12 mouse cellular contexts compared by ENCODE assay signal in genomic region chr1:89757545-89757944, GRCm38 (mm10).
DNase-seq lines count a peak whose midpoint lies in the region; ATAC-seq and TF ChIP-seq lines count a peak whose summit lies in the region.
"Had no signal": no experiment of that assay in that cellular context is flagged by ENCODE, and none has a peak within 500 bp of the region (broad histone marks: within the 10 kb centered on the region; RNA-seq: fewer than 3 reads in every experiment).

No protein-coding gene starts in this region.

- no peak for DNase-seq in kidney, postnatal 0 days (ENCODE audit: low spot score)
- no peak for DNase-seq in kidney, adult 11 months
- peak; percentile 47 for DNase-seq in ES-E14 (ENCODE audit: low read depth, low spot score)
- DNase-seq in kidney, postnatal 4 days = peak; percentile 46 to 47
- DNase-seq in left cerebral cortex, adult 11 months (ENCODE audit: low spot score) = no peak
- DNase-seq in Muller cell, postnatal 12 days (ENCODE audit: inconsistent ontology term) = no peak
- no peak for DNase-seq in ovary, postnatal 10 days (ENCODE audit: low spot score)
- DNase-seq: adrenal gland, postnatal 14 days; liver, embryonic 13.5 days had no signal

- ATAC-seq in kidney, postnatal 0 days (replicated peaks; ENCODE audit: low FRiP score, low read depth) = no peak

- no peaks in the 10 kb centered on the region for H3K4me1 ChIP-seq in kidney, postnatal 0 days (replicated peaks; ENCODE audit: insufficient read depth, low read length)
- H3K4me1 ChIP-seq in E14TG2a.4 (replicated peaks; ENCODE audit: low read depth, low read length) = peaks cover 37% of the 10 kb centered on the region
- H3K4me1 ChIP-seq in ES-E14 (ENCODE audit: control insufficient read depth in 2 of 2, insufficient read depth in 2 of 2, low read length in 2 of 2, poor library complexity in 1 of 2) = peaks cover 2 to 9% of the 10 kb centered on the region in 2 experiments; a peak in 2 of 4 replicates
- H3K4me1 ChIP-seq: heart, embryonic 15.5 days; liver, embryonic 13.5 days had no signal

- peak; percentile 67 for TF ChIP-seq CTCF in kidney, postnatal 0 days (IDR thresholded peaks at IDR 0.05; ENCODE audit: low read depth)
- TF ChIP-seq CTCF in E14TG2a.4 (conservative IDR thresholded peaks at IDR 0.05; ENCODE audit: low read length) = peak; percentile 82

- no peaks in the 10 kb centered on the region for H3K36me3 ChIP-seq in kidney, postnatal 0 days (ENCODE audit: insufficient read depth, low read length)
- H3K36me3 ChIP-seq in E14TG2a.4 (ENCODE audit: insufficient read depth, low read length) = no peaks in the 10 kb centered on the region
- H3K36me3 ChIP-seq in ES-E14 (ENCODE audit: control insufficient read depth, insufficient read depth, low read length, poor library complexity, severe bottlenecking) = no peaks in the 10 kb centered on the region
- H3K36me3 ChIP-seq: heart, embryonic 15.5 days; liver, embryonic 13.5 days had no signal

- H3K4me3 ChIP-seq in kidney, postnatal 0 days (replicated peaks; ENCODE audit: low read depth, low read length) = no peak overlapping the region
- no peak overlapping the region for H3K4me3 ChIP-seq in E14TG2a.4 (replicated peaks; ENCODE audit: low read length)
- no peak overlapping the region for H3K4me3 ChIP-seq in ES-E14 (ENCODE audit: insufficient read depth in 1 of 2, low read depth in 1 of 2, low read length in 2 of 2, poor library complexity in 1 of 2, severe bottlenecking in 1 of 2)
- H3K4me3 ChIP-seq: erythroblast, embryonic 14.5 days; heart, embryonic 15.5 days; liver, embryonic 13.5 days had no signal

- in situ Hi-C loops in ES-E14 (cut with MboI; ENCODE audit: low sequenced_read_pairs in 2 of 2, unreplicated experiment in 2 of 2) = loop anchor here in 1 of 2 experiments (25.0 kb wide), 1 partner anchor 180 kb away; the partner anchor contains the start of gene Gbx2

- no peak overlapping the region for H3K9ac ChIP-seq in kidney, postnatal 0 days (ENCODE audit: low read depth, low read length)
- H3K9ac ChIP-seq in ES-E14 (ENCODE audit: insufficient read depth, low read depth, low read length, poor library complexity, severe bottlenecking) = no peak overlapping the region
- H3K9ac ChIP-seq: heart, embryonic 15.5 days; liver, embryonic 13.5 days had no signal

- no peak overlapping the region for H3K4me2 ChIP-seq in kidney, postnatal 0 days (ENCODE audit: low read length)
- H3K4me2 ChIP-seq: heart, embryonic 15.5 days; liver, embryonic 13.5 days had no signal

- H3K27me3 ChIP-seq in kidney, postnatal 0 days (ENCODE audit: insufficient read depth, low read length) = no peaks in the 10 kb centered on the region
- H3K27me3 ChIP-seq in E14TG2a.4 (ENCODE audit: insufficient read depth, low read length) = peaks cover 26% of the 10 kb centered on the region
- H3K27me3 ChIP-seq: heart, embryonic 15.5 days; liver, embryonic 13.5 days had no signal

- no peak overlapping the region for H3K27ac ChIP-seq in kidney, postnatal 0 days
- no peak overlapping the region for H3K27ac ChIP-seq in ES-E14 (ENCODE audit: insufficient read depth, low read depth, low read length, poor library complexity, severe bottlenecking)
- H3K27ac ChIP-seq: heart, embryonic 15.5 days; liver, embryonic 13.5 days had no signal

- WGBS in kidney, postnatal 0 days = 52% methylated on average over 3 of the region's 3 CpGs

- no peaks in the 10 kb centered on the region for H3K9me3 ChIP-seq in kidney, postnatal 0 days (replicated peaks; ENCODE audit: low read length)
- H3K9me3 ChIP-seq in E14TG2a.4 (ENCODE audit: low read length) (no peaks in the 10 kb centered on the region), ES-E14 (ENCODE audit: control insufficient read depth, insufficient read depth, low read depth, low read length) (no peaks in the 10 kb centered on the region)
- H3K9me3 ChIP-seq: heart, embryonic 15.5 days; liver, embryonic 13.5 days had no signal

TF ChIP-seq in ES-E14, 5 proteins besides CTCF, POLR2A, EP300 and RAD21:
- TF ChIP-seq ZC3H11A (IDR thresholded peaks at IDR 0.05; ENCODE audit: borderline replicate concordance, low read depth, low read length) (0 out of 2 replicates have a peak, but pooled peaks have one; percentile 17), HCFC1 (IDR thresholded peaks at IDR 0.05; ENCODE audit: borderline replicate concordance, insufficient read depth, low read length) (no peak), MAFK (IDR thresholded peaks at IDR 0.05; ENCODE audit: insufficient read depth, low read depth, low read length) (no peak), ZNF384 (IDR thresholded peaks at IDR 0.05; ENCODE audit: low read depth, low read length) (no peak), CHD2 (IDR thresholded peaks at IDR 0.05; ENCODE audit: low read depth, low read length) (no peak)

Comparison
In these comparisons a context has a peak if more than half of its experiments do, and no peak if none do; other contexts are left out.
1. DNase-seq: peak in ES-E14 (single experiment) and kidney, postnatal 4 days (2 of 2); none in kidney, postnatal 0 days (single experiment), kidney, adult 11 months (single experiment), left cerebral cortex, adult 11 months (single experiment), Muller cell, postnatal 12 days (single experiment) and ovary, postnatal 10 days (single experiment).